Mouse (Mus musculus) kidney, embryonic 14.5 days (tissue): ENCODE results near the gene Dnajc21. TPM values are rescaled to one million over a fixed set of nuclear protein-coding genes. Genes with fewer than 3 reads are reported as not detected.

Source experiments
- ATAC-seq: fragments of 200-750 bp; cut with Nextera tagmentation; 2 replicates; pipeline ENCODE4 v1.8.0; 2017; ENCODE audit warnings: moderate number of reproducible peaks, mild to moderate bottlenecking, moderate TSS enrichment, moderate library complexity; ENCODE audit not compliant: low FRiP score, low TSS enrichment
- H3K27ac ChIP-seq: fragments of 300-500 bp; sonication (generic); 2 replicates; pipeline ENCODE4 v1.5.1; 2014; ENCODE audit warnings: low read depth, mild to moderate bottlenecking, low read length, moderate library complexity, mixed read lengths
- H3K27me3 ChIP-seq: fragments of 300-500 bp; sonication (generic); 2 replicates; pipeline ENCODE4 v1.6.1; 2014; ENCODE audit warnings: mild to moderate bottlenecking, low read length; ENCODE audit not compliant: control insufficient read depth, insufficient read depth
- H3K36me3 ChIP-seq: fragments of 300-500 bp; sonication (generic); 2 replicates; pipeline ENCODE4 v1.6.1; 2014; ENCODE audit warnings: low read length, mixed read lengths; ENCODE audit not compliant: control insufficient read depth, insufficient read depth
- H3K4me1 ChIP-seq: fragments of 300-500 bp; sonication (generic); 2 replicates; pipeline ENCODE4 v1.6.1; 2014; ENCODE audit warnings: low read length, mixed read lengths; ENCODE audit not compliant: control insufficient read depth, insufficient read depth
- H3K4me2 ChIP-seq: fragments of 300-500 bp; sonication (generic); replicated peaks from 2 replicates; pipeline ENCODE4 v1.6.1; 2014; ENCODE audit warnings: low read depth, mild to moderate bottlenecking, low read length
- H3K4me3 ChIP-seq: fragments of 300-500 bp; sonication (generic); 2 replicates; pipeline ENCODE4 v1.5.1; 2014; ENCODE audit warnings: mild to moderate bottlenecking, low read length
- H3K9ac ChIP-seq: fragments of 300-500 bp; sonication (generic); 2 replicates; pipeline ENCODE4 v1.6.1; 2014; ENCODE audit warnings: low read depth, mild to moderate bottlenecking, low read length, moderate library complexity
- H3K9me3 ChIP-seq: fragments of 300-500 bp; sonication (generic); 2 replicates; pipeline ENCODE4 v1.6.1; 2016; ENCODE audit warnings: low read length; ENCODE audit not compliant: control insufficient read depth
- WGBS: fragments of 180-500 bp; shearing (Covaris S2); extraction: QIAGEN DNeasy Blood & Tissue Kit; methylation state at CpG from one replicate; pipeline ENCODE4 v1.1.7; 2014; 5-methylcytosine and 5-hydroxymethylcytosine counted together
- polyA plus RNA-seq: library from polyadenylated mRNA; unstranded; fragments of >200 nt; fragmentation: Nextera tagmentation; extraction: Ambion mirVana; gene quantifications from 2 replicates; pipeline ENCODE4 v1.2.1, GENCODE M21; 2014

Gene Dnajc21
- polyA plus RNA-seq, 1 experiment from 2014 or later, result 17.1 TPM

- H3K4me3 ChIP-seq, result no peak overlapping the region
- 18% methylated on average over 7 of the region's 7 CpGs for WGBS
- H3K27ac ChIP-seq, result no peak overlapping the region
- no peak overlapping the region for H3K4me2 ChIP-seq
- H3K27me3 ChIP-seq, result no peaks in the 10 kb centered on the region
- no peak overlapping the region for H3K9ac ChIP-seq
- H3K9me3 ChIP-seq, result no peaks in the 10 kb centered on the region
- no peaks in the 10 kb centered on the region for H3K4me1 ChIP-seq
- no peaks in the 10 kb centered on the region for H3K36me3 ChIP-seq
- peak; percentile 78 for ATAC-seq
Observed at GRCm38 (mm10) chr15:10421138-10421784, 49.1 kb downstream of the Dnajc21 start.

- no peak overlapping the region for H3K27ac ChIP-seq
- H3K9ac ChIP-seq, result no peak overlapping the region
- no peaks in the 10 kb centered on the region for H3K36me3 ChIP-seq
- no peak overlapping the region for H3K4me2 ChIP-seq
- H3K9me3 ChIP-seq, result no peaks in the 10 kb centered on the region
- ATAC-seq, result no peak
- H3K27me3 ChIP-seq, result no peaks in the 10 kb centered on the region
- 86% methylated on average over 6 of the region's 6 CpGs for WGBS
- H3K4me1 ChIP-seq, result no peaks in the 10 kb centered on the region
- H3K4me3 ChIP-seq, result no peak overlapping the region
Observed at GRCm38 (mm10) chr15:10413656-10414055, 56.7 kb downstream of the Dnajc21 start.

- H3K4me2 ChIP-seq, result no peak overlapping the region
- no peaks in the 10 kb centered on the region for H3K36me3 ChIP-seq
- H3K4me3 ChIP-seq, result no peak overlapping the region
- H3K27me3 ChIP-seq, result no peaks in the 10 kb centered on the region
- H3K9me3 ChIP-seq, result no peaks in the 10 kb centered on the region
- H3K27ac ChIP-seq, result no peak overlapping the region
- H3K4me1 ChIP-seq, result no peaks in the 10 kb centered on the region
- H3K9ac ChIP-seq, result no peak overlapping the region
- ATAC-seq, result no peak
- WGBS, result 90% methylated on average over 2 of the region's 2 CpGs
Observed at GRCm38 (mm10) chr15:10410881-10411280, 59.4 kb downstream of the Dnajc21 start.

- Histone ChIP-seq H3K9me3 (no peaks in the 10 kb centered on the region), H3K9ac (no peak overlapping the region), H3K36me3 (no peaks in the 10 kb centered on the region), H3K27me3 (no peaks in the 10 kb centered on the region), H3K27ac (no peak overlapping the region), H3K4me2 (no peak overlapping the region), H3K4me3 (no peak overlapping the region), H3K4me1 (no peaks in the 10 kb centered on the region)
- no peak for ATAC-seq
- 92% methylated on average over 3 of the region's 3 CpGs for WGBS
Observed at GRCm38 (mm10) chr15:10409842-10410241, 60.5 kb downstream of the Dnajc21 start.

GRCm38 (mm10) chr15:10400415-10400814 is 69.9 kb downstream of the Dnajc21 start:
- no peak for ATAC-seq
- Histone ChIP-seq H3K4me2 (no peak overlapping the region), H3K9ac (no peak overlapping the region), H3K27ac (no peak overlapping the region), H3K4me1 (no peaks in the 10 kb centered on the region), H3K27me3 (no peaks in the 10 kb centered on the region), H3K9me3 (no peaks in the 10 kb centered on the region), H3K4me3 (no peak overlapping the region), H3K36me3 (no peaks in the 10 kb centered on the region)
- WGBS, result 69% methylated on average over 3 of the region's 3 CpGs

- no peaks in the 10 kb centered on the region for H3K9me3 ChIP-seq
- H3K4me2 ChIP-seq, result no peak overlapping the region
- H3K36me3 ChIP-seq, result no peaks in the 10 kb centered on the region
- WGBS, result 69% methylated on average over 2 of the region's 2 CpGs
- H3K4me1 ChIP-seq, result no peaks in the 10 kb centered on the region
- no peak overlapping the region for H3K9ac ChIP-seq
- no peak overlapping the region for H3K27ac ChIP-seq
- peak; percentile 57; the same call in 1 of the 2 replicates for ATAC-seq
- no peaks in the 10 kb centered on the region for H3K27me3 ChIP-seq
- H3K4me3 ChIP-seq, result no peak overlapping the region
Observed at GRCm38 (mm10) chr15:10399795-10400194, 70.5 kb downstream of the Dnajc21 start.

Other genes with a start within 250 kb of the Dnajc21 start
- gene Gm21973, start 145.1 kb downstream of the Dnajc21 start, polyA plus RNA-seq, result not detected in 2 replicates
- 1.3 and 1.5 TPM in 2 replicates for gene Agxt2, start 112.0 kb downstream of the Dnajc21 start, polyA plus RNA-seq
- gene Brix1, start 15.4 kb upstream of the Dnajc21 start, polyA plus RNA-seq, result 127 and 165 TPM in 2 replicates
- 25.3 and 29.1 TPM in 2 replicates for gene Rad1, start 15.5 kb upstream of the Dnajc21 start, polyA plus RNA-seq
- not detected in 2 replicates for gene Ttc23l, start 88.2 kb upstream of the Dnajc21 start, polyA plus RNA-seq
- gene Rai14, start 244.1 kb upstream of the Dnajc21 start, polyA plus RNA-seq, result 48.0 and 75.0 TPM in 2 replicates